Mouse (Mus musculus) intestine, embryonic 15.5 days (tissue): ENCODE results near the gene Smg8. TPM values are rescaled to one million over a fixed set of nuclear protein-coding genes. Genes with fewer than 3 reads are reported as not detected.
A peak's percentile ranks its signal among the peaks of the same experiment; 100 is the strongest.
"Not testable (repeated sequence)": the region's sequence is repeated elsewhere in the genome, so short reads cannot be mapped to it uniquely, and the experiment has no call there.

Experiments used
- ATAC-seq: fragments of 200-750 bp; cut with Nextera tagmentation; 2 replicates; pipeline ENCODE4 v1.8.0; 2017; ENCODE audit warnings: moderate TSS enrichment, moderate library complexity
- H3K27ac ChIP-seq: fragments of 300-500 bp; sonication (generic); 2 replicates; pipeline ENCODE4 v1.5.1; 2015; ENCODE audit warnings: mild to moderate bottlenecking, inconsistent platforms
- H3K27me3 ChIP-seq: fragments of 300-500 bp; sonication (generic); replicated peaks from 2 replicates; pipeline ENCODE4 v1.6.1; 2015; ENCODE audit warnings: inconsistent platforms
- H3K36me3 ChIP-seq: fragments of 300-500 bp; sonication (generic); 2 replicates; pipeline ENCODE4 v1.6.1; 2015; ENCODE audit warnings: inconsistent platforms
- H3K4me1 ChIP-seq: fragments of 300-500 bp; sonication (generic); replicated peaks from 2 replicates; pipeline ENCODE4 v1.6.1; 2015; ENCODE audit warnings: inconsistent platforms
- H3K4me2 ChIP-seq: fragments of 300-500 bp; sonication (generic); replicated peaks from 2 replicates; pipeline ENCODE4 v1.6.1; 2015; ENCODE audit warnings: mild to moderate bottlenecking, inconsistent platforms
- H3K4me3 ChIP-seq: fragments of 300-500 bp; sonication (generic); replicated peaks from 2 replicates; pipeline ENCODE4 v1.5.1; 2015; ENCODE audit warnings: inconsistent platforms
- H3K9ac ChIP-seq: fragments of 300-500 bp; sonication (generic); 2 replicates; pipeline ENCODE4 v1.6.1; 2015; ENCODE audit warnings: inconsistent platforms
- H3K9me3 ChIP-seq: fragments of 300-500 bp; sonication (generic); 2 replicates; pipeline ENCODE4 v1.6.1; 2016; ENCODE audit warnings: inconsistent platforms
- WGBS: fragments of 180-500 bp; shearing (Covaris S2); methylation state at CpG from one replicate; pipeline ENCODE4 v1.1.7; 2015; 5-methylcytosine and 5-hydroxymethylcytosine counted together
- polyA plus RNA-seq: library from polyadenylated mRNA; unstranded; fragments of >200 nt; fragmentation: Nextera tagmentation; extraction: Ambion mirVana; gene quantifications from 2 replicates; pipeline ENCODE4 v1.2.1, GENCODE M21; 2015

Smg8 gene
- polyA plus RNA-seq, 1 experiment from 2014 or later, result 18.2 TPM

GRCm38 (mm10) chr11:87087142-87087541 is 568 bp upstream of the Smg8 start:
- no peak overlapping the region for H3K27ac ChIP-seq
- H3K9ac ChIP-seq, result peak overlapping the region; percentile 87

GRCm38 (mm10) chr11:87085461-87085860 is 1.1 kb downstream of the Smg8 start:
- 0 out of 2 replicates have a peak overlapping the region, but pooled peaks have one; percentile 87 for H3K9ac ChIP-seq
- no peak for ATAC-seq
- no peaks in the 10 kb centered on the region for H3K27me3 ChIP-seq
- peaks cover 18% of the 10 kb centered on the region for H3K36me3 ChIP-seq
- peak overlapping the region; percentile 86 for H3K4me3 ChIP-seq
- H3K9me3 ChIP-seq, result no peaks in the 10 kb centered on the region
- no peak overlapping the region for H3K27ac ChIP-seq
- WGBS, result 82% methylated on average over 13 of the region's 13 CpGs
- peak overlapping the region; percentile 78 for H3K4me2 ChIP-seq
- peaks cover 15% of the 10 kb centered on the region for H3K4me1 ChIP-seq

More at GRCm38 (mm10) chr11:87087142-87087541, 568 bp upstream of the Smg8 start:
- WGBS, result 49% methylated on average over 2 of the region's 2 CpGs
- Histone ChIP-seq H3K36me3 (peaks cover 22% of the 10 kb centered on the region), H3K9me3 (no peaks in the 10 kb centered on the region), H3K4me3 (peak overlapping the region; percentile 86), H3K4me2 (peak overlapping the region; percentile 78), H3K4me1 (peaks cover 15% of the 10 kb centered on the region), H3K27me3 (no peaks in the 10 kb centered on the region)
- ATAC-seq, result 0 out of 2 replicates have a peak, but pooled peaks have one; percentile 11

- Histone ChIP-seq H3K36me3 (peaks cover 19% of the 10 kb centered on the region), H3K27ac (no peak overlapping the region), H3K4me1 (peaks cover 15% of the 10 kb centered on the region), H3K4me2 (no peak overlapping the region), H3K27me3 (no peaks in the 10 kb centered on the region), H3K9me3 (no peaks in the 10 kb centered on the region), H3K4me3 (no peak overlapping the region), H3K9ac (no peak overlapping the region)
- ATAC-seq, result no peak
- WGBS, result 45% methylated on average over 1 of the region's 1 CpGs
Measured at GRCm38 (mm10) chr11:87083712-87084111, 2.9 kb downstream of the Smg8 start.

- peak within 1 kb of the TSS; percentile 96 for H3K4me2 ChIP-seq
- peaks cover 7% of the 10 kb centered on the region; the same call in 1 of the 2 replicates for H3K36me3 ChIP-seq
- peak within 1 kb of the TSS; percentile 58 for H3K4me3 ChIP-seq
- peaks cover 8% of the 10 kb centered on the region; the same call in 1 of the 2 replicates for H3K4me1 ChIP-seq
- peak; percentile 93 for ATAC-seq
- peak within 1 kb of the TSS; percentile 63 for H3K9ac ChIP-seq
- H3K27ac ChIP-seq, result peak within 1 kb of the TSS; percentile 72
- H3K9me3 ChIP-seq, result no peaks in the 10 kb centered on the region
- under 1% methylated on average over 43 of the region's 43 CpGs for WGBS
- no peaks in the 10 kb centered on the region for H3K27me3 ChIP-seq
Measured at GRCm38 (mm10) chr11:87073866-87074440, 12.6 kb downstream of the Smg8 start, which contains the start of gene Gdpd1. Gdpd1 (minus strand) TSS chr11:87074062.

GRCm38 (mm10) chr11:87073343-87073865 is 13.2 kb downstream of the Smg8 start:
- Histone ChIP-seq H3K4me3 (peak overlapping the region; percentile 58), H3K9me3 (no peaks in the 10 kb centered on the region), H3K27me3 (no peaks in the 10 kb centered on the region), H3K27ac (peak overlapping the region; percentile 72), H3K4me1 (peaks cover 8% of the 10 kb centered on the region; the same call in 1 of the 2 replicates), H3K4me2 (peak overlapping the region; percentile 96), H3K9ac (peak overlapping the region; percentile 63), H3K36me3 (peaks cover 7% of the 10 kb centered on the region; the same call in 1 of the 2 replicates)
- WGBS, result under 1% methylated on average over 24 of the region's 24 CpGs
- peak; percentile 84 for ATAC-seq

GRCm38 (mm10) chr11:87062087-87062486 is 24.5 kb downstream of the Smg8 start:
- Histone ChIP-seq H3K9me3 (no peaks in the 10 kb centered on the region), H3K27ac (no peak overlapping the region), H3K9ac (no peak overlapping the region), H3K4me3 (no peak overlapping the region), H3K36me3 (no peaks in the 10 kb centered on the region), H3K27me3 (no peaks in the 10 kb centered on the region), H3K4me1 (0 out of 2 replicates have a peak, but pooled peaks cover 2% of the 10 kb centered on the region), H3K4me2 (no peak overlapping the region)
- 44% methylated on average over 3 of the region's 3 CpGs for WGBS
- peak; percentile 73 for ATAC-seq

GRCm38 (mm10) chr11:87060410-87060809 is 26.2 kb downstream of the Smg8 start:
- Histone ChIP-seq H3K9ac (no peak overlapping the region), H3K4me2 (no peak overlapping the region)
- no peak for ATAC-seq

GRCm38 (mm10) chr11:87056286-87056685 is 30.3 kb downstream of the Smg8 start:
- H3K4me3 ChIP-seq, result no peak overlapping the region
- no peaks in the 10 kb centered on the region for H3K9me3 ChIP-seq
- no peak overlapping the region for H3K27ac ChIP-seq
- no peak overlapping the region for H3K4me2 ChIP-seq
- H3K9ac ChIP-seq, result no peak overlapping the region
- no peaks in the 10 kb centered on the region for H3K27me3 ChIP-seq
- no peaks in the 10 kb centered on the region for H3K36me3 ChIP-seq
- ATAC-seq, result no peak
- WGBS, result 71% methylated on average over 6 of the region's 6 CpGs
- no peaks in the 10 kb centered on the region for H3K4me1 ChIP-seq

More at GRCm38 (mm10) chr11:87060410-87060809, 26.2 kb downstream of the Smg8 start:
- no peaks in the 10 kb centered on the region for H3K9me3 ChIP-seq
- no peaks in the 10 kb centered on the region for H3K36me3 ChIP-seq
- 0 out of 2 replicates have a peak, but pooled peaks cover 2% of the 10 kb centered on the region for H3K4me1 ChIP-seq
- no peak overlapping the region for H3K4me3 ChIP-seq
- no peaks in the 10 kb centered on the region for H3K27me3 ChIP-seq
- WGBS, result 95% methylated on average over 2 of the region's 2 CpGs
- no peak overlapping the region for H3K27ac ChIP-seq

- ATAC-seq, result peak; percentile 67
- H3K4me2 ChIP-seq, H3K27ac ChIP-seq, H3K4me3 ChIP-seq, H3K27me3 ChIP-seq, H3K36me3 ChIP-seq, H3K4me1 ChIP-seq, H3K9me3 ChIP-seq, H3K9ac ChIP-seq: not testable (repeated sequence)
- 84% methylated on average over 7 of the region's 7 CpGs for WGBS
Measured at GRCm38 (mm10) chr11:87048900-87049299, 37.7 kb downstream of the Smg8 start.

GRCm38 (mm10) chr11:87046968-87047367 is 39.6 kb downstream of the Smg8 start:
- no peak for ATAC-seq
- Histone ChIP-seq H3K9ac (no peak overlapping the region), H3K4me1 (no peaks in the 10 kb centered on the region), H3K27me3 (no peaks in the 10 kb centered on the region), H3K4me2 (no peak overlapping the region), H3K9me3 (no peaks in the 10 kb centered on the region), H3K27ac (no peak overlapping the region), H3K4me3 (no peak overlapping the region), H3K36me3 (no peaks in the 10 kb centered on the region)
- WGBS, result 81% methylated on average over 5 of the region's 5 CpGs

- no peak for ATAC-seq
- Histone ChIP-seq H3K9me3 (no peaks in the 10 kb centered on the region), H3K4me1 (no peaks in the 10 kb centered on the region), H3K36me3 (no peaks in the 10 kb centered on the region), H3K9ac (no peak overlapping the region), H3K27ac (no peak overlapping the region), H3K27me3 (no peaks in the 10 kb centered on the region), H3K4me3 (no peak overlapping the region), H3K4me2 (no peak overlapping the region)
- WGBS, result 87% methylated on average over 3 of the region's 3 CpGs
Measured at GRCm38 (mm10) chr11:87043052-87043451, 43.5 kb downstream of the Smg8 start.

GRCm38 (mm10) chr11:87039307-87039963 is 47.1 kb downstream of the Smg8 start:
- Histone ChIP-seq H3K36me3 (no peaks in the 10 kb centered on the region), H3K27me3 (no peaks in the 10 kb centered on the region), H3K27ac (no peak overlapping the region), H3K9me3 (no peaks in the 10 kb centered on the region), H3K9ac (no peak overlapping the region), H3K4me2 (no peak overlapping the region), H3K4me1 (no peaks in the 10 kb centered on the region), H3K4me3 (no peak overlapping the region)
- WGBS, result 65% methylated on average over 9 of the region's 9 CpGs
- peak; percentile 92 for ATAC-seq
